Mouse (Mus musculus) MEL (cell line): ENCODE measurements around the gene Gm9999.
A peak's percentile ranks its signal among the peaks of the same experiment; 100 is the strongest.

ENCODE experiments used
- CHD2 ChIP-seq: IDR thresholded peaks from 2 replicates; pipeline ENCODE4 v1.6.1; 2011; ENCODE audit warnings: low read length, improper control_type of control experiment
- CTCF ChIP-seq, 3 experiments: IDR thresholded peaks in 2 of 3; conservative IDR thresholded peaks in 1 of 3; 2 replicates each; pipeline ENCODE4 v1.5.1; 2011 to 2012; ENCODE audit warnings: low read length in 3 of 3, low read depth in 2 of 3, mild to moderate bottlenecking in 2 of 3, improper control_type of control experiment in 1 of 3, inconsistent platforms in 1 of 3, mixed read lengths in 1 of 3, moderate library complexity in 1 of 3; ENCODE audit not compliant: control insufficient read depth in 1 of 3, insufficient read depth in 1 of 3, poor library complexity in 1 of 3, severe bottlenecking in 1 of 3
- ELF1 ChIP-seq: IDR thresholded peaks from 2 replicates; pipeline ENCODE4 v1.6.1; 2014; ENCODE audit warnings: low read depth, mild to moderate bottlenecking, inconsistent platforms, low read length, improper control_type of control experiment, moderate library complexity
- ETS1 ChIP-seq: IDR thresholded peaks from 2 replicates; pipeline ENCODE4 v1.6.1; 2012; ENCODE audit warnings: low read depth, mild to moderate bottlenecking, inconsistent platforms, low read length, improper control_type of control experiment, moderate library complexity
- GABPA ChIP-seq: IDR thresholded peaks from 2 replicates; pipeline ENCODE4 v1.6.1; 2012; ENCODE audit warnings: low read depth, mild to moderate bottlenecking, inconsistent platforms, low read length, improper control_type of control experiment, moderate library complexity
- HCFC1 ChIP-seq: IDR thresholded peaks from 2 replicates; pipeline ENCODE4 v1.6.1; 2012; ENCODE audit warnings: low read depth, mild to moderate bottlenecking, inconsistent platforms, low read length, improper control_type of control experiment, moderate library complexity
- KAT2A ChIP-seq: conservative IDR thresholded peaks from 2 replicates; pipeline ENCODE4 v1.6.1; 2012; ENCODE audit warnings: low read depth, low read length, improper control_type of control experiment, inconsistent platforms
- MAFK ChIP-seq: IDR thresholded peaks from 2 replicates; pipeline ENCODE4 v1.6.1; 2011; ENCODE audit warnings: low read depth, mild to moderate bottlenecking, low read length, improper control_type of control experiment, borderline replicate concordance
- MAX ChIP-seq: IDR thresholded peaks from 2 replicates; pipeline ENCODE4 v1.6.1; 2011; ENCODE audit warnings: low read length, improper control_type of control experiment
- POLR2A ChIP-seq, 2 experiments: IDR thresholded peaks; 2 replicates each; pipeline ENCODE4 v1.6.1; 2011 to 2012; ENCODE audit warnings: low read length in 2 of 2, mild to moderate bottlenecking in 2 of 2, control low read depth in 1 of 2, improper control_type of control experiment in 1 of 2, low read depth in 1 of 2, moderate library complexity in 1 of 2; ENCODE audit not compliant: control insufficient read depth in 1 of 2, insufficient read depth in 1 of 2, poor library complexity in 1 of 2
- RAD21 ChIP-seq: IDR thresholded peaks from 2 replicates; pipeline ENCODE4 v1.6.1; 2011; ENCODE audit warnings: mild to moderate bottlenecking, low read depth, low read length, improper control_type of control experiment
- TCF12 ChIP-seq: IDR thresholded peaks from 2 replicates; pipeline ENCODE4 v1.6.1; 2014; ENCODE audit warnings: low read depth, mild to moderate bottlenecking, inconsistent platforms, low read length, improper control_type of control experiment, moderate library complexity

GRCm38 (mm10) chr7:47023530-47023929, 40.1 kb downstream of the Gm9999 start:
- peak; percentile 91 to 93 (median 93) for TF ChIP-seq CTCF (IDR thresholded peaks at IDR 0.05 in 2 of 3, conservative IDR thresholded peaks at IDR 0.05 in 1 of 3; ENCODE audit: control insufficient read depth in 1 of 3, insufficient read depth in 1 of 3, low read depth in 2 of 3, low read length in 3 of 3, poor library complexity in 1 of 3, severe bottlenecking in 1 of 3)
- no peak for TF ChIP-seq POLR2A (IDR thresholded peaks at IDR 0.05; ENCODE audit: control insufficient read depth in 1 of 2, insufficient read depth in 1 of 2, low read depth in 1 of 2, low read length in 2 of 2, poor library complexity in 1 of 2)
- TF ChIP-seq MAX, result no peak
- TF ChIP-seq CHD2, result no peak
- TF ChIP-seq KAT2A, result no peak
- no peak for TF ChIP-seq MAFK
- no peak for TF ChIP-seq GABPA
- no peak for TF ChIP-seq ELF1
- TF ChIP-seq ETS1, result no peak
- peak; percentile 92 for TF ChIP-seq RAD21
- TF ChIP-seq HCFC1, result no peak
- no peak for TF ChIP-seq TCF12
